Mouse (Mus musculus): ENCODE data around the gene Nrap. TPM values are rescaled to one million over a fixed set of nuclear protein-coding genes. Genes with fewer than 3 reads are reported as not detected.

Gene Nrap
- polyA plus RNA-seq, 1 experiment from 2014 or later: 0.32 TPM

GRCm38 (mm10) chr19:56287580-56288367 lies 102.1 kb downstream of the Nrap start:
- H3K9ac ChIP-seq (ENCODE audit: low read depth, low read length): peak overlapping the region; percentile 11; the same call in 1 of the 2 replicates
- H3K4me3 ChIP-seq (ENCODE audit: low read depth, low read length): peak overlapping the region; percentile 24
- H3K4me1 ChIP-seq (ENCODE audit: control insufficient read depth, low read depth, low read length): no peaks in the 10 kb centered on the region; the same call in 1 of the 2 replicates
- H3K27ac ChIP-seq (ENCODE audit: low read length): peak overlapping the region; percentile 64
- H3K36me3 ChIP-seq (ENCODE audit: control insufficient read depth, insufficient read depth): no peaks in the 10 kb centered on the region
- H3K4me2 ChIP-seq (ENCODE audit: low read depth, low read length): peak overlapping the region; percentile 49; the same call in 1 of the 2 replicates
- peak; percentile 24; the same call in 1 of the 2 replicates for ATAC-seq (ENCODE audit: low read depth)
- no peaks in the 10 kb centered on the region for H3K9me3 ChIP-seq (replicated peaks; ENCODE audit: control insufficient read depth, low read length)
- H3K27me3 ChIP-seq (ENCODE audit: control insufficient read depth, insufficient read depth, low read depth, low read length): no peaks in the 10 kb centered on the region
- WGBS (ENCODE audit: insufficient replicate concordance): 47% methylated on average over 15 of the region's 15 CpGs

GRCm38 (mm10) chr19:56286866-56287265 lies 103.0 kb downstream of the Nrap start, which contains the start of gene Habp2:
TSS of gene Habp2 (plus strand) at chr19:56287137.
- Histone ChIP-seq H3K4me2 (ENCODE audit: low read depth, low read length) (peak within 1 kb of the TSS; percentile 42), H3K36me3 (ENCODE audit: control insufficient read depth, insufficient read depth) (no peaks in the 10 kb centered on the region), H3K4me1 (ENCODE audit: control insufficient read depth, low read depth, low read length) (no peaks in the 10 kb centered on the region; the same call in 1 of the 2 replicates), H3K9me3 (replicated peaks; ENCODE audit: control insufficient read depth, low read length) (no peaks in the 10 kb centered on the region), H3K27me3 (ENCODE audit: control insufficient read depth, insufficient read depth, low read depth, low read length) (no peaks in the 10 kb centered on the region), H3K4me3 (ENCODE audit: low read depth, low read length) (peak within 1 kb of the TSS; percentile 24), H3K27ac (ENCODE audit: low read length) (peak within 1 kb of the TSS; percentile 77), H3K9ac (ENCODE audit: low read depth, low read length) (peak within 1 kb of the TSS; percentile 11; the same call in 1 of the 2 replicates)
- WGBS (ENCODE audit: insufficient replicate concordance): 50% methylated on average over 7 of the region's 7 CpGs
- peak; percentile 80 for ATAC-seq (ENCODE audit: low read depth)

- Histone ChIP-seq H3K27me3 (ENCODE audit: control insufficient read depth, insufficient read depth, low read depth, low read length) (no peaks in the 10 kb centered on the region), H3K9ac (ENCODE audit: low read depth, low read length) (no peak overlapping the region), H3K36me3 (ENCODE audit: control insufficient read depth, insufficient read depth) (no peaks in the 10 kb centered on the region), H3K9me3 (replicated peaks; ENCODE audit: control insufficient read depth, low read length) (no peaks in the 10 kb centered on the region), H3K4me2 (ENCODE audit: low read depth, low read length) (no peak overlapping the region), H3K4me1 (ENCODE audit: control insufficient read depth, low read depth, low read length) (no peaks in the 10 kb centered on the region), H3K4me3 (ENCODE audit: low read depth, low read length) (no peak overlapping the region), H3K27ac (ENCODE audit: low read length) (no peak overlapping the region)
- 40% methylated on average over 4 of the region's 4 CpGs for WGBS (ENCODE audit: insufficient replicate concordance)
- ATAC-seq (ENCODE audit: low read depth): no peak
Observed at GRCm38 (mm10) chr19:56285222-56285621, 104.6 kb downstream of the Nrap start.

GRCm38 (mm10) chr19:56278366-56278765 lies 111.5 kb downstream of the Nrap start:
- ATAC-seq (ENCODE audit: low read depth): no peak

GRCm38 (mm10) chr19:56277951-56278350 lies 111.9 kb downstream of the Nrap start:
- ATAC-seq (ENCODE audit: low read depth): peak; percentile 85
- H3K9ac ChIP-seq (ENCODE audit: low read depth, low read length): no peak overlapping the region
- H3K27me3 ChIP-seq (ENCODE audit: control insufficient read depth, insufficient read depth, low read depth, low read length): no peaks in the 10 kb centered on the region
- no peak overlapping the region for H3K4me2 ChIP-seq (ENCODE audit: low read depth, low read length)
- no peaks in the 10 kb centered on the region; the same call in 1 of the 2 replicates for H3K4me1 ChIP-seq (ENCODE audit: control insufficient read depth, low read depth, low read length)
- no peaks in the 10 kb centered on the region for H3K9me3 ChIP-seq (replicated peaks; ENCODE audit: control insufficient read depth, low read length)
- 49% methylated on average over 4 of the region's 4 CpGs for WGBS (ENCODE audit: insufficient replicate concordance)
- H3K27ac ChIP-seq (ENCODE audit: low read length): 0 out of 2 replicates have a peak overlapping the region, but pooled peaks have one; percentile 6
- H3K36me3 ChIP-seq (ENCODE audit: control insufficient read depth, insufficient read depth): no peaks in the 10 kb centered on the region
- no peak overlapping the region for H3K4me3 ChIP-seq (ENCODE audit: low read depth, low read length)

More at GRCm38 (mm10) chr19:56278366-56278765, 111.5 kb downstream of the Nrap start:
- no peaks in the 10 kb centered on the region; the same call in 1 of the 2 replicates for H3K4me1 ChIP-seq (ENCODE audit: control insufficient read depth, low read depth, low read length)
- H3K27ac ChIP-seq (ENCODE audit: low read length): 0 out of 2 replicates have a peak overlapping the region, but pooled peaks have one; percentile 6
- H3K9ac ChIP-seq (ENCODE audit: low read depth, low read length): no peak overlapping the region
- 62% methylated on average over 11 of the region's 11 CpGs for WGBS (ENCODE audit: insufficient replicate concordance)
- no peaks in the 10 kb centered on the region for H3K27me3 ChIP-seq (ENCODE audit: control insufficient read depth, insufficient read depth, low read depth, low read length)
- no peak overlapping the region for H3K4me3 ChIP-seq (ENCODE audit: low read depth, low read length)
- H3K36me3 ChIP-seq (ENCODE audit: control insufficient read depth, insufficient read depth): no peaks in the 10 kb centered on the region
- H3K9me3 ChIP-seq (replicated peaks; ENCODE audit: control insufficient read depth, low read length): no peaks in the 10 kb centered on the region
- H3K4me2 ChIP-seq (ENCODE audit: low read depth, low read length): no peak overlapping the region

- no peaks in the 10 kb centered on the region for H3K27me3 ChIP-seq (ENCODE audit: control insufficient read depth, insufficient read depth, low read depth, low read length)
- WGBS (ENCODE audit: insufficient replicate concordance): 49% methylated on average over 3 of the region's 3 CpGs
- H3K36me3 ChIP-seq (ENCODE audit: control insufficient read depth, insufficient read depth): no peaks in the 10 kb centered on the region
- H3K27ac ChIP-seq (ENCODE audit: low read length): no peak overlapping the region
- H3K9me3 ChIP-seq (replicated peaks; ENCODE audit: control insufficient read depth, low read length): no peaks in the 10 kb centered on the region
- H3K4me2 ChIP-seq (ENCODE audit: low read depth, low read length): no peak overlapping the region
- no peak for ATAC-seq (ENCODE audit: low read depth)
- no peak overlapping the region for H3K9ac ChIP-seq (ENCODE audit: low read depth, low read length)
- no peak overlapping the region for H3K4me3 ChIP-seq (ENCODE audit: low read depth, low read length)
- H3K4me1 ChIP-seq (ENCODE audit: control insufficient read depth, low read depth, low read length): no peaks in the 10 kb centered on the region; the same call in 1 of the 2 replicates
Observed at GRCm38 (mm10) chr19:56277140-56277804, 112.6 kb downstream of the Nrap start.

GRCm38 (mm10) chr19:56272081-56272480 lies 117.8 kb downstream of the Nrap start:
- Histone ChIP-seq H3K4me2 (ENCODE audit: low read depth, low read length) (no peak overlapping the region), H3K4me1 (ENCODE audit: control insufficient read depth, low read depth, low read length) (no peaks in the 10 kb centered on the region), H3K36me3 (ENCODE audit: control insufficient read depth, insufficient read depth) (no peaks in the 10 kb centered on the region), H3K9ac (ENCODE audit: low read depth, low read length) (no peak overlapping the region), H3K27me3 (ENCODE audit: control insufficient read depth, insufficient read depth, low read depth, low read length) (no peaks in the 10 kb centered on the region), H3K4me3 (ENCODE audit: low read depth, low read length) (no peak overlapping the region), H3K9me3 (replicated peaks; ENCODE audit: control insufficient read depth, low read length) (no peaks in the 10 kb centered on the region), H3K27ac (ENCODE audit: low read length) (no peak overlapping the region)
- 38% methylated on average over 8 of the region's 8 CpGs for WGBS (ENCODE audit: insufficient replicate concordance)
- no peak for ATAC-seq (ENCODE audit: low read depth)
